Mouse (Mus musculus): ENCODE measurements at regions not wholly inside any gene's neighbourhood (a gene's known extent, or its start where the extent isn't known, plus 50 kb on each side); places are given as distances from the start of the nearest gene placed in this dataset.

GRCm38 (mm10) chr9:17396056-17396455 lies 895.0 kb upstream of the Fat3 start:
- Histone ChIP-seq H3K36me3 (ENCODE audit: control insufficient read depth, insufficient read depth, low read length) (no peaks in the 10 kb centered on the region), H3K4me3 (ENCODE audit: low read depth, low read length) (no peak overlapping the region), H3K4me1 (ENCODE audit: control insufficient read depth, insufficient read depth, low read length) (no peaks in the 10 kb centered on the region), H3K9ac (ENCODE audit: low read depth, low read length) (no peak overlapping the region), H3K27ac (ENCODE audit: low read length) (no peak overlapping the region), H3K9me3 (replicated peaks; ENCODE audit: control insufficient read depth, low read length, poor library complexity, severe bottlenecking) (no peaks in the 10 kb centered on the region), H3K27me3 (ENCODE audit: control insufficient read depth, insufficient read depth, low read depth, low read length) (no peaks in the 10 kb centered on the region), H3K4me2 (ENCODE audit: low read length) (no peak overlapping the region)
- 0 out of 2 replicates have a peak, but pooled peaks have one; percentile 17 for ATAC-seq
- WGBS: 70% methylated on average over 2 of the region's 2 CpGs

- Histone ChIP-seq H3K4me1 (ENCODE audit: control insufficient read depth, insufficient read depth, low read length) (no peaks in the 10 kb centered on the region), H3K27ac (ENCODE audit: low read length) (no peak overlapping the region), H3K4me2 (ENCODE audit: low read length) (no peak overlapping the region), H3K27me3 (ENCODE audit: control insufficient read depth, insufficient read depth, low read depth, low read length) (no peaks in the 10 kb centered on the region), H3K36me3 (ENCODE audit: control insufficient read depth, insufficient read depth, low read length) (no peaks in the 10 kb centered on the region), H3K4me3 (ENCODE audit: low read depth, low read length) (no peak overlapping the region), H3K9ac (ENCODE audit: low read depth, low read length) (no peak overlapping the region), H3K9me3 (replicated peaks; ENCODE audit: control insufficient read depth, low read length, poor library complexity, severe bottlenecking) (no peaks in the 10 kb centered on the region)
- ATAC-seq: no peak
Observed at GRCm38 (mm10) chr9:17393061-17393460, 892.0 kb upstream of the Fat3 start.

All from midbrain, embryonic 16.5 days (tissue).